Mouse (Mus musculus): ENCODE measurements around the gene Ly86.

DNA sequence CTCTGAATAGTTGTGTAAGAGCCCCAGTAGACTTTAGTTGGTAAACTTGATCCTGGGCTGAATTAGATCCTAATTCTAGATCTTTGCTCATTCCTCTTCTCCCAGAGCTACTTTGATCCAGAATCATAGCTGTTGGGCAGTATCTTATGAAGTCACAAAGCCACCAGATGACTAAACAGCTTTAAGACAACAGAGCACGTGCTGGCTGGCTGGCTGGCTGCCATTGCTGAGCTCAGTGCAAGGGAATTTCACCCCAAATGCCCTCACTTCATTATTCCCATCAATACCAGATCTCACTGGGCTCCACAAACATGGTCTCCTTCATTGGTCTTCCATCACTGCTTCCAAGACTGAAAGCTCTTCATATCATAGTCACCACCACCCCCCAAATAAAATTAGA, 46.2 kb upstream of the Ly86 start:
- TF ChIP-seq POLR2A (IDR thresholded peaks at IDR 0.05; ENCODE audit: extremely low read depth, insufficient read depth, low read length) = no peak
- TF ChIP-seq CTCF (IDR thresholded peaks at IDR 0.05; ENCODE audit: extremely low read depth, insufficient read depth, low read length) = no peak
